Mouse (Mus musculus) brown adipose tissue, adult 24 weeks (tissue): ENCODE measurements around the gene Olfr224. TPM values are rescaled to one million over a fixed set of nuclear protein-coding genes. Genes with fewer than 3 reads are reported as not detected.

Experiments used
- H3K27ac ChIP-seq: fragments of 200-500 bp; replicated peaks from 2 replicates; pipeline ENCODE4 v1.5.1; 2012; ENCODE audit warnings: low read depth, mild to moderate bottlenecking, low read length
- H3K4me1 ChIP-seq: fragments of 200-500 bp; 2 replicates; pipeline ENCODE4 v1.6.1; 2012; ENCODE audit warnings: low read length, mixed read lengths; ENCODE audit not compliant: control insufficient read depth, insufficient read depth, insufficient read length
- H3K4me3 ChIP-seq: fragments of 200-500 bp; 2 replicates; pipeline ENCODE4 v1.5.1; 2012; ENCODE audit warnings: low read depth, mild to moderate bottlenecking, low read length, moderate library complexity; ENCODE audit not compliant: insufficient read depth
- polyA plus RNA-seq: library from polyadenylated mRNA; stranded (reverse); fragments of >200 nt; gene quantifications from 2 replicates; pipeline ENCODE4 v1.2.4, GENCODE M21; 2012; ENCODE audit not compliant: missing spikeins, insufficient read depth, insufficient read length

The Olfr224 gene
- not detected in 2 replicates for polyA plus RNA-seq

GRCm38 (mm10) chr11:58570405-58570804, at the start of gene Olfr224:
Gene Olfr224, minus strand, starts transcription at chr11:58570553.
- H3K4me1 ChIP-seq, result no peaks in the 10 kb centered on the region
- H3K4me3 ChIP-seq, result no peak within 1 kb of the TSS
- H3K27ac ChIP-seq, result no peak within 1 kb of the TSS

- Histone ChIP-seq H3K27ac (no peak overlapping the region), H3K4me3 (no peak overlapping the region), H3K4me1 (no peaks in the 10 kb centered on the region)
Measured at GRCm38 (mm10) chr11:58618793-58619192, 48.4 kb upstream of the Olfr224 start.

GRCm38 (mm10) chr11:58618369-58618768, 48.0 kb upstream of the Olfr224 start:
- Histone ChIP-seq H3K4me1 (no peaks in the 10 kb centered on the region), H3K4me3 (no peak overlapping the region), H3K27ac (no peak overlapping the region)

GRCm38 (mm10) chr11:58615975-58616374, 45.6 kb upstream of the Olfr224 start, which contains the start of gene 2210407C18Rik:
Gene 2210407C18Rik, minus strand, starts transcription at chr11:58616075.
- no peak within 1 kb of the TSS for H3K27ac ChIP-seq
- no peaks in the 10 kb centered on the region for H3K4me1 ChIP-seq
- H3K4me3 ChIP-seq, result no peak within 1 kb of the TSS

GRCm38 (mm10) chr11:58614526-58614925, 44.2 kb upstream of the Olfr224 start:
- Histone ChIP-seq H3K27ac (no peak overlapping the region), H3K4me1 (no peaks in the 10 kb centered on the region), H3K4me3 (no peak overlapping the region)

GRCm38 (mm10) chr11:58613359-58613758, 43.0 kb upstream of the Olfr224 start:
- Histone ChIP-seq H3K27ac (no peak overlapping the region), H3K4me1 (no peaks in the 10 kb centered on the region), H3K4me3 (no peak overlapping the region)

GRCm38 (mm10) chr11:58607030-58607429, 36.7 kb upstream of the Olfr224 start:
- H3K4me3 ChIP-seq, result no peak overlapping the region
- no peaks in the 10 kb centered on the region for H3K4me1 ChIP-seq
- H3K27ac ChIP-seq, result no peak overlapping the region

- H3K4me1 ChIP-seq, result no peaks in the 10 kb centered on the region
- no peak overlapping the region for H3K4me3 ChIP-seq
- H3K27ac ChIP-seq, result no peak overlapping the region
Measured at GRCm38 (mm10) chr11:58606177-58606919, 36.0 kb upstream of the Olfr224 start.

- Histone ChIP-seq H3K27ac (no peak overlapping the region), H3K4me1 (no peaks in the 10 kb centered on the region), H3K4me3 (no peak overlapping the region)
Measured at GRCm38 (mm10) chr11:58605228-58605627, 34.9 kb upstream of the Olfr224 start.

GRCm38 (mm10) chr11:58604688-58605087, 34.3 kb upstream of the Olfr224 start:
- Histone ChIP-seq H3K4me3 (no peak overlapping the region), H3K27ac (no peak overlapping the region), H3K4me1 (no peaks in the 10 kb centered on the region)

- Histone ChIP-seq H3K4me1 (no peaks in the 10 kb centered on the region), H3K27ac (no peak overlapping the region), H3K4me3 (no peak overlapping the region)
Measured at GRCm38 (mm10) chr11:58602800-58603560, 32.6 kb upstream of the Olfr224 start.

- Histone ChIP-seq H3K4me1 (no peaks in the 10 kb centered on the region), H3K27ac (no peak overlapping the region), H3K4me3 (no peak overlapping the region)
Measured at GRCm38 (mm10) chr11:58602062-58602461, 31.7 kb upstream of the Olfr224 start.

GRCm38 (mm10) chr11:58597837-58598236, 27.5 kb upstream of the Olfr224 start:
- H3K4me3 ChIP-seq, result no peak overlapping the region
- H3K4me1 ChIP-seq, result no peaks in the 10 kb centered on the region
- no peak overlapping the region for H3K27ac ChIP-seq

GRCm38 (mm10) chr11:58594814-58595213, 24.5 kb upstream of the Olfr224 start, which contains the start of gene Olfr324:
Gene Olfr324, plus strand, starts transcription at chr11:58595114.
- no peak within 1 kb of the TSS for H3K27ac ChIP-seq
- no peaks in the 10 kb centered on the region for H3K4me1 ChIP-seq
- no peak within 1 kb of the TSS for H3K4me3 ChIP-seq

- no peak overlapping the region for H3K27ac ChIP-seq
- H3K4me1 ChIP-seq, result no peaks in the 10 kb centered on the region
Measured at GRCm38 (mm10) chr11:58588620-58589250, 18.4 kb upstream of the Olfr224 start.

More at GRCm38 (mm10) chr11:58588620-58589250, 18.4 kb upstream of the Olfr224 start:
- no peak overlapping the region for H3K4me3 ChIP-seq
